Mouse (Mus musculus): ENCODE measurements at regions not wholly inside any gene's neighbourhood (a gene's known extent, or its start where the extent isn't known, plus 50 kb on each side); places are given as distances from the start of the nearest gene placed in this dataset.

GRCm38 (mm10) chr8:126768142-126768541, 174.4 kb upstream of the Irf2bp2 start:
- no peaks in the 10 kb centered on the region for H3K27me3 ChIP-seq (replicated peaks)
- peaks cover 34% of the 10 kb centered on the region for H3K4me1 ChIP-seq
- H3K4me3 ChIP-seq, result no peak overlapping the region
- no peak for ATAC-seq (ENCODE audit: extremely low read depth, insufficient number of reproducible peaks, low FRiP score, low TSS enrichment)
- no peak overlapping the region for H3K4me2 ChIP-seq
- no peak overlapping the region for H3K9ac ChIP-seq
- H3K9me3 ChIP-seq, result peaks cover 5% of the 10 kb centered on the region; the same call in 1 of the 2 replicates
- no peaks in the 10 kb centered on the region for H3K36me3 ChIP-seq
- 83% methylated on average over 5 of the region's 5 CpGs for WGBS
- H3K27ac ChIP-seq (replicated peaks), result no peak overlapping the region

- no peak for ATAC-seq (ENCODE audit: extremely low read depth, insufficient number of reproducible peaks, low FRiP score, low TSS enrichment)
- Histone ChIP-seq H3K9me3 (peaks cover 5% of the 10 kb centered on the region; the same call in 1 of the 2 replicates), H3K27ac (replicated peaks) (no peak overlapping the region), H3K9ac (no peak overlapping the region), H3K4me2 (no peak overlapping the region), H3K27me3 (replicated peaks) (no peaks in the 10 kb centered on the region), H3K4me3 (no peak overlapping the region), H3K36me3 (no peaks in the 10 kb centered on the region), H3K4me1 (peaks cover 28% of the 10 kb centered on the region)
- 69% methylated on average over 3 of the region's 3 CpGs for WGBS
Observed at GRCm38 (mm10) chr8:126767341-126767740, 173.6 kb upstream of the Irf2bp2 start.

- no peak overlapping the region for H3K4me2 ChIP-seq
- 77% methylated on average over 6 of the region's 6 CpGs for WGBS
Observed at GRCm38 (mm10) chr8:126765693-126766238, 172.0 kb upstream of the Irf2bp2 start.

GRCm38 (mm10) chr8:126763600-126763999, 169.8 kb upstream of the Irf2bp2 start:
- Histone ChIP-seq H3K9me3 (no peaks in the 10 kb centered on the region), H3K27ac (replicated peaks) (no peak overlapping the region), H3K4me2 (no peak overlapping the region), H3K27me3 (replicated peaks) (no peaks in the 10 kb centered on the region), H3K36me3 (no peaks in the 10 kb centered on the region), H3K9ac (no peak overlapping the region), H3K4me3 (no peak overlapping the region), H3K4me1 (peaks cover 27% of the 10 kb centered on the region)
- no peak for ATAC-seq (ENCODE audit: extremely low read depth, insufficient number of reproducible peaks, low FRiP score, low TSS enrichment)
- WGBS, result 77% methylated on average over 7 of the region's 7 CpGs

More at GRCm38 (mm10) chr8:126765693-126766238, 172.0 kb upstream of the Irf2bp2 start:
- no peaks in the 10 kb centered on the region for H3K36me3 ChIP-seq
- peaks cover 23% of the 10 kb centered on the region for H3K4me1 ChIP-seq
- no peaks in the 10 kb centered on the region for H3K27me3 ChIP-seq (replicated peaks)
- H3K9ac ChIP-seq, result no peak overlapping the region
- H3K4me3 ChIP-seq, result no peak overlapping the region
- H3K9me3 ChIP-seq, result peaks cover 5% of the 10 kb centered on the region; the same call in 1 of the 2 replicates
- H3K27ac ChIP-seq (replicated peaks), result no peak overlapping the region
- no peak for ATAC-seq (ENCODE audit: extremely low read depth, insufficient number of reproducible peaks, low FRiP score, low TSS enrichment)

GRCm38 (mm10) chr8:126759711-126760110, 165.9 kb upstream of the Irf2bp2 start:
- Histone ChIP-seq H3K4me1 (peaks cover 22% of the 10 kb centered on the region), H3K4me3 (no peak overlapping the region), H3K4me2 (no peak overlapping the region), H3K36me3 (no peaks in the 10 kb centered on the region), H3K27me3 (replicated peaks) (no peaks in the 10 kb centered on the region), H3K9me3 (no peaks in the 10 kb centered on the region), H3K27ac (replicated peaks) (peak overlapping the region; percentile 34; the same call in 1 of the 2 replicates), H3K9ac (no peak overlapping the region)
- no peak for ATAC-seq (ENCODE audit: extremely low read depth, insufficient number of reproducible peaks, low FRiP score, low TSS enrichment)
- 60% methylated on average over 7 of the region's 7 CpGs for WGBS

- no peak overlapping the region for H3K4me3 ChIP-seq
- no peaks in the 10 kb centered on the region for H3K36me3 ChIP-seq
- H3K4me2 ChIP-seq, result no peak overlapping the region
- H3K4me1 ChIP-seq, result peaks cover 14% of the 10 kb centered on the region
- H3K9ac ChIP-seq, result no peak overlapping the region
- no peaks in the 10 kb centered on the region for H3K27me3 ChIP-seq (replicated peaks)
- WGBS, result 82% methylated on average over 4 of the region's 4 CpGs
- no peaks in the 10 kb centered on the region for H3K9me3 ChIP-seq
- ATAC-seq (ENCODE audit: extremely low read depth, insufficient number of reproducible peaks, low FRiP score, low TSS enrichment), result no peak
- peak overlapping the region; percentile 69; the same call in 1 of the 2 replicates for H3K27ac ChIP-seq (replicated peaks)
Observed at GRCm38 (mm10) chr8:126758951-126759350, 165.2 kb upstream of the Irf2bp2 start.

GRCm38 (mm10) chr8:126757951-126758757, 164.4 kb upstream of the Irf2bp2 start:
- Histone ChIP-seq H3K36me3 (no peaks in the 10 kb centered on the region), H3K27me3 (replicated peaks) (no peaks in the 10 kb centered on the region), H3K9ac (no peak overlapping the region), H3K4me1 (peaks cover 14% of the 10 kb centered on the region), H3K27ac (replicated peaks) (peak overlapping the region; percentile 69), H3K9me3 (no peaks in the 10 kb centered on the region), H3K4me2 (no peak overlapping the region), H3K4me3 (no peak overlapping the region)
- WGBS, result 61% methylated on average over 12 of the region's 12 CpGs
- no peak; the same call in 1 of the 2 replicates for ATAC-seq (ENCODE audit: extremely low read depth, insufficient number of reproducible peaks, low FRiP score, low TSS enrichment)

GRCm38 (mm10) chr8:126756300-126757097, 162.7 kb upstream of the Irf2bp2 start:
- H3K4me3 ChIP-seq, result no peak overlapping the region
- no peak overlapping the region for H3K9ac ChIP-seq
- no peak overlapping the region for H3K27ac ChIP-seq (replicated peaks)
- no peaks in the 10 kb centered on the region for H3K9me3 ChIP-seq
- H3K36me3 ChIP-seq, result no peaks in the 10 kb centered on the region
- H3K4me1 ChIP-seq, result peaks cover 17% of the 10 kb centered on the region
- 75% methylated on average over 8 of the region's 8 CpGs for WGBS
- H3K4me2 ChIP-seq, result no peak overlapping the region
- ATAC-seq (ENCODE audit: extremely low read depth, insufficient number of reproducible peaks, low FRiP score, low TSS enrichment), result no peak
- no peaks in the 10 kb centered on the region for H3K27me3 ChIP-seq (replicated peaks)

GRCm38 (mm10) chr8:126755669-126756068, 161.9 kb upstream of the Irf2bp2 start:
- no peak overlapping the region for H3K27ac ChIP-seq (replicated peaks)
- H3K9me3 ChIP-seq, result no peaks in the 10 kb centered on the region
- ATAC-seq (ENCODE audit: extremely low read depth, insufficient number of reproducible peaks, low FRiP score, low TSS enrichment), result no peak
- WGBS, result 83% methylated on average over 5 of the region's 5 CpGs
- no peak overlapping the region for H3K4me3 ChIP-seq
- peaks cover 20% of the 10 kb centered on the region for H3K4me1 ChIP-seq
- no peaks in the 10 kb centered on the region for H3K36me3 ChIP-seq
- no peaks in the 10 kb centered on the region for H3K27me3 ChIP-seq (replicated peaks)
- H3K9ac ChIP-seq, result no peak overlapping the region
- H3K4me2 ChIP-seq, result no peak overlapping the region

- Histone ChIP-seq H3K36me3 (no peaks in the 10 kb centered on the region), H3K4me2 (no peak overlapping the region), H3K9ac (no peak overlapping the region), H3K27me3 (replicated peaks) (no peaks in the 10 kb centered on the region), H3K4me3 (no peak overlapping the region), H3K9me3 (no peaks in the 10 kb centered on the region), H3K27ac (replicated peaks) (no peak overlapping the region), H3K4me1 (peaks cover 17% of the 10 kb centered on the region)
- ATAC-seq (ENCODE audit: extremely low read depth, insufficient number of reproducible peaks, low FRiP score, low TSS enrichment), result no peak
- 73% methylated on average over 8 of the region's 8 CpGs for WGBS
Observed at GRCm38 (mm10) chr8:126754361-126754809, 160.6 kb upstream of the Irf2bp2 start.
